Mouse (Mus musculus) layer of hippocampus, adult 8-10 months (tissue): Measurements from ENCODE around the gene Ppp1r16b. TPM values are rescaled to one million over a fixed set of nuclear protein-coding genes. Genes with fewer than 3 reads are reported as not detected.
A peak's percentile ranks its signal among the peaks of the same experiment; 100 is the strongest.

Experiments used
- DNase-seq, 2 experiments: peaks; one replicate each; pipeline ENCODE4 v3.0.0; 2022; ENCODE audit warnings: low spot score in 2 of 2
- total RNA-seq, 4 experiments: library from RNA; stranded (reverse); gene quantifications; 2 replicates each; pipeline ENCODE4 v1.2.4; 2022

The Ppp1r16b gene
- total RNA-seq, 4 experiments from 2014 or later = 118 to 142 (median 128) TPM

GRCm38 (mm10) chr2:158667671-158668432 is 2.7 kb downstream of the Ppp1r16b start:
- DNase-seq = peak; percentile 44 to 57

DNA sequence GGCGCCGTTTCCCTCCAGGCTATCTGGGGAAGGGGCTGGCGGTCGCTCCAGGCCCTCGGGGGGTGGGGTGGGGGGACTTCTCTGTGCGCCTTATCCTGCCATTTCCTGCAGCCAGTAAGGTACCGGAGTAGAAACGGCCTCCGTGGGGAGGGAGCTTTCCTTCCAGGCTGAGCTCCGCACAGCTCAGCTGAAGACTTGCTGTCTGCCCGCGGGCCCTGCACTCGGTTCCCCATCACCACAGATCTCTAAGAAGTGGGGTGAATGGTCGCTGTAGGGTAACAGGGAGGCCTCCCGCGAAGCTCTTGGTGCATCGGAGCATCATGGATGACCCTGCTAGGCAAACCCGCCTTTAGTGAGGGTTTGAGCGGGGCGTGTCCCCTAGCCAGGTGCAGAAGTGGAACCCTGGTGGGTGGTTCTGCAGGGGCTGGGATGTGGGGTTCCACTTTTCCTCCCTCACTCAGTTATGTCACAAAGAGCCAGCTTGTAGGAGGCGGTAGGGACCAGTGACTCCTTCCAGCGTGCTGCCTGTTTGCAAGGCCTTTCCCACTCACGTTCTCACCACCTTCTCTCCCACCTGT is 3.3 kb downstream of the Ppp1r16b start:
- peak in 1 of 2 experiments; percentile 38 for DNase-seq

- no peak for DNase-seq
These were observed 4.3 kb downstream of the Ppp1r16b start for GRCm38 (mm10) chr2:158669199-158670195.

- no peak for DNase-seq
These were observed 5.4 kb downstream of the Ppp1r16b start for GRCm38 (mm10) chr2:158670571-158670970.

DNA sequence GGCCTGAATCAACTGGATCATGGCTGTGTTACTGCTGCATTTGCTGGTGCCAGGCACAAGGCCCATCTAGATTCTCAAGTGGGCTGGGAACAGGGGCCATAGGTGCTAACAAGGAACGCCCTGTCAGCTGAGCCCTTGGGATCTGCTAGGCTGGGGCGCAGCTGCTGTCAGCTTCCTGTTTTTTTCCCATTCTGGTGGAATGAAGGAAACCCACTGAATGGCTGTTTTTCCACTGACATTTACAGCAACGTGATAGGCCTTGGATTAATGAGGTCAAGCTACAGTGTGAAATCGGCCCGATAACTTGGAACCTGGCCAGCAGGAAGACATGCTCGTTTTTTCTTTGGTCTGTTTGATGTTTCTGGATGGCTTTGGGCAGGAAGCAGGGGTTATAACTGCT is 7.6 kb downstream of the Ppp1r16b start:
- no peak for DNase-seq

DNA sequence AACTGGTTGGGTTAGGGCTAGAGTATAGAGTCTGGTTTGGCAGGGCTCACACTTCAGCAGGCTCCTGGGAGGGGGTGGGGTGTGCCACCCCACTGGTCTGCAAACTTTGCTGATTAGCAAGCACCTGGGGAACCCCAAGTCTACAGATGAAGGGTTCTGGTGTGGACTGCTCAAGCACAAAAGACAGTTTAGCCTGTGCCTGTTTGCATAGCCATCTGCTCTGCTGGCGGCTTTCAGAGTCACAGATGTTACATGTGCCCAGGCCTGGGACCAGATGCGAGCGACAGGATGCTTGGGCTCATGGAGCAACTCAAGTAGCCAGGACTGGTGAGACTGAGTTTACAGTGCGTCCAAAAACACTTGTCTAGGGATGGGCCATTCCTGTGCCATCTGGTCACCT is 8.3 kb downstream of the Ppp1r16b start:
- peak; percentile 60 to 61 for DNase-seq

DNA sequence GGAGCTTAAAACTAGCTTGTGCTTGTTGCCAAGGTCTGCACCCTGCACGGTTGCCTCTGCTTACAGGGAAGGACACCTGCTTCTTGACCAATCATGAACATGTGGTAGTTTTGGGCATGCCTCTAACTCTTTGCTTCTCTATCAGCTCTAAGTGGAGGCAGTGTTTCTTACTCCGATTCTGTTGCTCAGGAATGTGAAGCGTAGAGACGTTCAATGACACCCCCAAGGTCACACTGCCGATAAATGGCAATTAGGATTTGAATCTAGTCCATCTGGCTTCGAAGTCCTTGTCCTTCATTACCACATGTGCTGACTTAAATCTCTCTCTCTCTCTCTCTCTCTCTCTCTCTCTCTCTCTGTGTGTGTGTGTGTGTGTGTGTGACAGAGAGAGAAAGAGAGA is 8.9 kb downstream of the Ppp1r16b start:
- DNase-seq = no peak

DNA sequence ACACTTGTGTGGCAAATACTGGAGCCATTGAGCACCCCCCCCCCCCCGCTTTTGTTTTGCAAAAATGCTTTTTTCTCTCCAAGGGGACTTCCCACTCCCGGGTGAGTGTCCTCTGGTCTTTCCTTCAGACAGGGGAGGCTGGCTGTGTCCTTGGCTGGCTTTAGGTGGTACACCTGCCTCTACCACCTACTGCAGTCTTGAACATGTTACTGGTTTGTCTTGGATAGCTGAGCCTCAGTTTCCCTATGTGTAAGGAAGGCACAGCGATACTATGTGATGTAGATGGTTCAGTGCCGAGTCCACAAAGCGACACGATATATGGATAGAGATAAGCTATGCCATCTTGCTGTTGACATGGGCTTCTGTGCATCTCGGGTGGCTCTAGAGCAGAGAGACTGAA is 9.6 kb downstream of the Ppp1r16b start:
- no peak for DNase-seq

DNA sequence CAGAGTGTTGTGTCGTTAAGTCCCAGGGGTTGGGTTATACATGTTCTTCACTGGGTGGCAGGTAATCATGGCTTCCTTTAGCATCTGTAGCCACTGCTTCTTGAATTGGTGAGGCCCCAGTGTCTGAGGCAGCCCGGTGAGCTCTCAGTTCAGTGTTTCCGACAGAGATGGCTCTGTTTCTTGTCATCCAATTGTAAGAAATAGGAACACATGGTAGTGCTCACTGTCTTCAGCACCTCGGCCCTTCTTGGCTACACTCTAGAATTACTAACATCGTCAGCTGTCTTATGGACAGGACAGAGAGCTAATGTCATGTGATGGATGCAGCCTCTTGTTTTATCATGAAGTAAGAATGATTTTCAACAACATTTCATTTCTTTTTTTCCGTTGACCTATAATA is 10.0 kb downstream of the Ppp1r16b start:
- no peak for DNase-seq

- DNase-seq = no peak
These were observed 10.8 kb downstream of the Ppp1r16b start for GRCm38 (mm10) chr2:158675907-158676533.

- no peak for DNase-seq
These were observed 12.7 kb downstream of the Ppp1r16b start for GRCm38 (mm10) chr2:158677946-158678345.

DNA sequence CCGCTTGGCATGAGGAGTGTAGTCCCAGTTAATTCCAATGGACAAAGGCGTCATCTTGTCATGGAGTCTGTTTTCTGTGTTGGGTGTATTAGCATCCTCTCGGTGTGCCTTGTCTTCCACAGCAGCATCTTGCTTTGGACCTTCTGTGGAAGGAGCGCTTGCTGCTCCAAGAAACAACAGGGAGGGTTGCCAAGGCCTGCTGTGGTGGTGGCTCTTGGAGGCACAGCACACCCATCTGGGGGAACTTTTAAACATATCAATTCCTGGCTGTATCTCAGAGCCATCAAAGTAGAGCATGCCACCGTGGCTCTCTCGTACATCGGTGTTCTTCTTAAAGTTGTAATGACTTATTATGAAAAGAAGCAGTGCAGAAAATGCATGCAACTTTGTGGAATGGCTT is 13.9 kb downstream of the Ppp1r16b start:
- DNase-seq = no peak

DNA sequence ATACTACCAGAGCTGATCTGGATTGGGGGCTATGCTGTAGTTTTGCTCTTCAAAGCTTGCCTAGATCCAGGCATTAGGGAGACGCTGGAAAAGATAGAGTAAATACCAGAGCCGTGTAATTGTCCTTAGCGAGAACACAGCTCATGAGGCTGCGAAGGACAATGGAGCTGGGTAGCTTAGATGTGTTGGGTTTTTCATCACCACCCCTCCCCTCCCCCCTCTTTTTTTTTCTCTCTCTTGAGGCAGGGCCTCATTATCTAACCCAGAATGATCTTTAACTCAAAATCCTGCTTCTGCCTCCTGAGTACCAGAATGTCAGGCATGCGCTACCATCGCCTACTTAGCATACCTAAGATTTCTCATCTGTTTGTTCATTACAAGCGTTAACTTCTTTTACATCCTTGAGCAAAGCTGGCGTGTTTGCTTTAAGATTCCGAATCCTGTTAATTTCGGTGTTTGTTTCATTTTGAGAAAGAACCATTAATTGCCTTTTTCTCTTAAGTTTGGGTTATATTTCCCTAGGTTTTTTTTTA is 15.2 kb downstream of the Ppp1r16b start:
- DNase-seq = no peak

DNA sequence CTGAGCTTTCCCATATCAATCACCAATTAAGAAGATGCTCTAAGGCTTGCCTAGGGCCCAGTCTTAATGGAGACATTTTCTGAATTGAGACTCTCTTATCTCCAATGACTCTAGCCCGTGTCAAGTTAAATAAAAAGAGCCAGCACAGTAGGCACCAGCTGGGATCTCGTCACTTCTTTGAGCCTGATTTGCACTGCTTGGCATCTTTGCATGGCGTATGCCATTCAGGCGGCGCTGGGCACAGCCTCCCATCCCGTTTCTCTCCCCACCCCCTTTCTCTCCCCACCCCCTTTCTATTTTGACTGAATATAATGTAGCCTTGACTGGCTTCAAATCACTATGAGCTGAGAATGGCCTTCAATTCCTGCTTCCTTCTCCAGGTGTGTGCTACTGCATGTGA is 16.5 kb downstream of the Ppp1r16b start:
- DNase-seq = no peak

DNA sequence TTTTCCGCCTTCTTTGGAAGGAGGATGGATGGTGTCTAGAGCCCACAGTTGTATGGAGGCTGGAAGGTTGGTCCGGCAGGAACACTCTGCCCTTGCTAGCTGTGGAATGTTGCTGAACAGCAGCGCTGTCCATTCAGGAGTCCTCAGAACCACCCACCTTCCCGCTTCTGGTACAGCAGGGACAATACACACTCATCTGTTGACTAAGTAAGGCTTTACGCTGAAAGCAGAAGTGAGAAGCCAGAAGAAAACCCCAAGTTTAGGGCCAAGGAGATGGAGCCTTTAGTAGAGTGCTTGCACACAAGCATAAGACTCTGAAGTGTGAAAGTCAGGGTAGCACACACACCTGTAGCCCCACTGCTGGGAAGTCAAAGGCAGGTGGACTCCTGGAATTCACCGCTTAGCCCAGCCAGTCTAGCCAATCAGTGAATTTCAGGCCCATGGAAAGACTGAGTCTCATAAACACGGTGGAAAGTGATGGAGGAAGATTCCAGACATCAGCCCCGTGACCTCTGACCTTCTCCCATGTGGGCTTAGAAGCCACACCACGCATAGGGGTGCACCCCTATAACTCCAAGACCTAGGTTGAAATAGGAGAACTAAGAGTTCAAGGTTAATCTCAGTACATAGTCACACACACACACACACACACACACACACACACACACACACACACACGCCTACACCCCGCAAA is 17.3 kb downstream of the Ppp1r16b start:
- no peak for DNase-seq

DNA sequence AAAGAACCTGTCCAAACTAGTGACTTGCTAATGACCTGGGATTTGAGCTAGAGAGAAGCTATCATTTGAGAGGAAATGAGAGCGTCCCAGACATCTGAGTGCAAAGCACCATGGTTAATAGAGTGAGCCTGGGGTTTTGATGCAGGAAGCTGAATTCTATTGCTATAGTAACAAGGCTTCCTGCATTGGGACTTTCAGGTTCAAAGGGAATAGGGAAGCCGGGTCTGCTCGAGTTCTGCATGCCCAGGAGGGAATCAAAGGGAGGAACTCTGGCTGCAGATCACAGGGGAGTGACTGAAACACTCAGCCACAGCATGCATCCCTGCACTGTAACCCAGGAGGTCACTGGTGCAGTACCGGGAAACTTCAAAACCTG is 17.8 kb downstream of the Ppp1r16b start:
- DNase-seq = no peak

GRCm38 (mm10) chr2:158684247-158684843 is 19.1 kb downstream of the Ppp1r16b start:
- DNase-seq = no peak

DNA sequence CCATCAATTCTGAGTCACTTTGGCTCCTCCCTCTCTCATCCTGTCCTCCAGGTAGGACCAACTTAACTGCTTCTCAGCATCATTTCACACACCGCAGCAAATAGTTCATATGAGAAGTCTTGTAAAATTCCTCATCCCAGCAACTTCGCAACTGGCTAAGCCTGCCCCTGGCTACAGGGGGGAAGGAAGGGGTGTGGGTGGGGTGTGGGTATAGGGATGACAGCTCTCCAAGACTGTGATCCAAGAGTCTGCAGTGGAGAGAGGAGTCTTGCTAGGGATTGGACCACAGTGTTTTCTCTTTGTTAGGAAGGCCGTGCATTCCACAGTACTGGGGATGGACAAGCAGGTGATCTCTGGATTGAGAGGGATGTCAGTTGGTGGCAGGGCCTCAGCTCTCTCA is 19.7 kb downstream of the Ppp1r16b start:
- DNase-seq = no peak

GRCm38 (mm10) chr2:158686394-158686793 is 21.2 kb downstream of the Ppp1r16b start:
- DNase-seq = no peak

DNA sequence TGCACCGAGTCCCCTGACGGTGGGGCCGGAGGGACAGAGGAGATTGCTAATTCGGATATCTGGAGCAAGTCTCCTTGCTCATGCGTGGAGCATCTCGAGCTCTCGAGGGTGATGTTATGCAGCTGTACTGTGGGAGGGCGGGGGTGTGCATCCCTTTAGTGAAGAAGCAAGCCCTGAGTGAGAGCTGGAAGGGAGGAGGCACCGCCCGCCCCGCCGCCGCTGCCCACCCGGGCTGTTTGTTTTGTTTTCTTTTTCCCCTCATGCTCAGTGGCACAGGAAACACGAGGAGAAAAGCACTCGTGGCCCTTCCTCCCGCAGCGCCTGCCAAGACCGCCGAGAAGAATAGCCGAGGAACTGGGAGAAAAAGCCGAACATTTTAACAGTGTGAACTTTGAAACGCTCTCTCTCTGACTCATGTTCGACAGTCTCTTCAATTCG is 22.6 kb downstream of the Ppp1r16b start:
- peak; percentile 69 to 73 for DNase-seq
